Mouse (Mus musculus) CH12.LX (cell line): ENCODE data around the gene Plekhh3. TPM values are rescaled to one million over a fixed set of nuclear protein-coding genes. Genes with fewer than 3 reads are reported as not detected.

Experiments
- DNase-seq: peaks from one replicate; pipeline ENCODE4 v3.0.0-alpha.2; 2013; ENCODE audit errors: extremely low read depth
- H3K27ac ChIP-seq: 2 replicates; pipeline ENCODE4 v1.5.1; 2012; ENCODE audit warnings: low read depth, mild to moderate bottlenecking, control low read depth, moderate library complexity; ENCODE audit not compliant: insufficient read depth
- H3K27me3 ChIP-seq: replicated peaks from 2 replicates; pipeline ENCODE3; 2012; ENCODE audit warnings: inconsistent platforms
- H3K36me3 ChIP-seq, 2 experiments: replicated peaks in 1 of 2; 2 replicates each; pipeline versions ENCODE3 to v1.6.1; 2012; ENCODE audit warnings: inconsistent platforms in 1 of 2, low read length in 1 of 2, mild to moderate bottlenecking in 1 of 2, mixed read lengths in 1 of 2, moderate library complexity in 1 of 2; ENCODE audit not compliant: control insufficient read depth in 1 of 2, insufficient read depth in 1 of 2
- H3K4me1 ChIP-seq, 2 experiments: 2 replicates each; pipeline ENCODE4 v1.6.1; 2012; ENCODE audit warnings: inconsistent platforms in 1 of 2, moderate library complexity in 1 of 2; ENCODE audit not compliant: insufficient read depth in 2 of 2, control insufficient read depth in 1 of 2
- H3K4me2 ChIP-seq: 2 replicates; pipeline ENCODE4 v1.6.1; 2012; ENCODE audit warnings: low read depth, mild to moderate bottlenecking, control low read depth; ENCODE audit not compliant: poor library complexity, insufficient read depth, severe bottlenecking
- H3K4me3 ChIP-seq, 3 experiments: fragments of 150-350 bp in 1 of 3; sonication (generic) in 1 of 3; replicated peaks in 1 of 3; 2 replicates each; pipeline versions ENCODE3 to v1.5.1; 2011 to 2012; ENCODE audit warnings: low read depth in 2 of 3, low read length in 2 of 3, mild to moderate bottlenecking in 2 of 3, moderate library complexity in 2 of 3, control low read depth in 1 of 3, improper control_type of control experiment in 1 of 3, inconsistent platforms in 1 of 3, mixed read lengths in 1 of 3; ENCODE audit not compliant: poor library complexity in 1 of 3
- H3K79me2 ChIP-seq: replicated peaks from 2 replicates; pipeline ENCODE4 v1.6.1; 2012; ENCODE audit warnings: mild to moderate bottlenecking, moderate library complexity; ENCODE audit not compliant: control insufficient read depth, poor library complexity, insufficient read depth, severe bottlenecking; ENCODE audit errors: extremely low read depth
- H3K9ac ChIP-seq: 2 replicates; pipeline ENCODE4 v1.6.1; 2012; ENCODE audit warnings: low read depth, mild to moderate bottlenecking, control low read depth, moderate library complexity; ENCODE audit not compliant: insufficient read depth
- H3K9me3 ChIP-seq: replicated peaks from 2 replicates; pipeline ENCODE3; 2012; ENCODE audit warnings: low read length, inconsistent platforms, mixed read lengths
- BHLHE40 ChIP-seq: IDR thresholded peaks from 2 replicates; pipeline ENCODE4 v1.6.1; 2011; ENCODE audit warnings: mild to moderate bottlenecking, low read depth, low read length, improper control_type of control experiment
- CHD1 ChIP-seq: IDR thresholded peaks from 2 replicates; pipeline ENCODE4 v1.6.1; 2012; ENCODE audit warnings: low read depth, low read length, improper control_type of control experiment, inconsistent platforms
- CHD2 ChIP-seq: IDR thresholded peaks from 2 replicates; pipeline ENCODE4 v1.6.1; 2011; ENCODE audit warnings: low read length, improper control_type of control experiment
- CTCF ChIP-seq, 2 experiments: IDR thresholded peaks in 1 of 2; conservative IDR thresholded peaks in 1 of 2; 2 replicates each; pipeline ENCODE4 v1.5.1; 2011 to 2012; ENCODE audit warnings: low read depth in 2 of 2, low read length in 2 of 2, improper control_type of control experiment in 1 of 2, inconsistent platforms in 1 of 2, mild to moderate bottlenecking in 1 of 2, moderate library complexity in 1 of 2
- E2F4 ChIP-seq: IDR thresholded peaks from 2 replicates; pipeline ENCODE4 v1.6.1; 2011; ENCODE audit warnings: low read depth, low read length, improper control_type of control experiment; ENCODE audit not compliant: insufficient replicate concordance
- ELF1 ChIP-seq: IDR thresholded peaks from 2 replicates; pipeline ENCODE4 v1.6.1; 2014; ENCODE audit warnings: low read depth, mild to moderate bottlenecking, inconsistent platforms, low read length, improper control_type of control experiment
- EP300 ChIP-seq: IDR thresholded peaks from 2 replicates; pipeline ENCODE4 v1.6.1; 2011; ENCODE audit warnings: low read length, improper control_type of control experiment
- ETS1 ChIP-seq: conservative IDR thresholded peaks from 2 replicates; pipeline ENCODE4 v1.6.1; 2012; ENCODE audit warnings: low read depth, mild to moderate bottlenecking, inconsistent platforms, low read length, improper control_type of control experiment, moderate library complexity
- GABPA ChIP-seq: IDR thresholded peaks from 2 replicates; pipeline ENCODE4 v1.6.1; 2012; ENCODE audit warnings: low read depth, low read length, improper control_type of control experiment, inconsistent platforms; ENCODE audit not compliant: insufficient replicate concordance
- HCFC1 ChIP-seq: IDR thresholded peaks from 2 replicates; pipeline ENCODE4 v1.6.1; 2012; ENCODE audit warnings: low read depth, mild to moderate bottlenecking, inconsistent platforms, low read length, improper control_type of control experiment
- IRF4 ChIP-seq: IDR thresholded peaks from 2 replicates; pipeline ENCODE4 v1.6.1; 2014; ENCODE audit warnings: low read depth, mild to moderate bottlenecking, inconsistent platforms, low read length, improper control_type of control experiment
- JUN ChIP-seq: IDR thresholded peaks from 2 replicates; pipeline ENCODE4 v1.6.1; 2011; ENCODE audit warnings: low read depth, mild to moderate bottlenecking, low read length, improper control_type of control experiment, moderate library complexity; ENCODE audit not compliant: insufficient read depth
- JUND ChIP-seq: conservative IDR thresholded peaks from 2 replicates; pipeline ENCODE4 v1.6.1; 2011; ENCODE audit warnings: low read depth, low read length, improper control_type of control experiment
- KAT2A ChIP-seq: IDR thresholded peaks from 2 replicates; pipeline ENCODE4 v1.6.1; 2012; ENCODE audit warnings: low read length, improper control_type of control experiment, inconsistent platforms; ENCODE audit not compliant: insufficient replicate concordance
- MAFK ChIP-seq: IDR thresholded peaks from 2 replicates; pipeline ENCODE4 v1.6.1; 2011; ENCODE audit warnings: low read length, improper control_type of control experiment; ENCODE audit not compliant: insufficient replicate concordance
- MAX ChIP-seq: IDR thresholded peaks from 2 replicates; pipeline ENCODE4 v1.6.1; 2011; ENCODE audit warnings: low read length, improper control_type of control experiment
- MAZ ChIP-seq: IDR thresholded peaks from 2 replicates; pipeline ENCODE4 v1.6.1; 2012; ENCODE audit warnings: low read depth, mild to moderate bottlenecking, inconsistent platforms, low read length, improper control_type of control experiment, moderate library complexity
- MEF2A ChIP-seq: IDR thresholded peaks from 2 replicates; pipeline ENCODE4 v1.6.1; 2014; ENCODE audit warnings: low read depth, mild to moderate bottlenecking, inconsistent platforms, low read length, improper control_type of control experiment, borderline replicate concordance
- MXI1 ChIP-seq: IDR thresholded peaks from 2 replicates; pipeline ENCODE4 v1.6.1; 2011; ENCODE audit warnings: mild to moderate bottlenecking, low read depth, low read length, improper control_type of control experiment
- MYC ChIP-seq: IDR thresholded peaks from 2 replicates; pipeline ENCODE4 v1.6.1; 2011; ENCODE audit warnings: low read depth, mild to moderate bottlenecking, improper control_type of control experiment, low read length
- NELFE ChIP-seq: IDR thresholded peaks from 2 replicates; pipeline ENCODE4 v1.6.1; 2011; ENCODE audit warnings: low read depth, low read length, improper control_type of control experiment
- NRF1 ChIP-seq: IDR thresholded peaks from 2 replicates; pipeline ENCODE4 v1.6.1; 2014; ENCODE audit warnings: low read depth, mild to moderate bottlenecking, inconsistent platforms, low read length, improper control_type of control experiment, moderate library complexity
- PAX5 ChIP-seq: IDR thresholded peaks from 2 replicates; pipeline ENCODE4 v1.6.1; 2012; ENCODE audit warnings: low read length, inconsistent platforms, mixed read lengths
- POLR2A ChIP-seq: IDR thresholded peaks from 2 replicates; pipeline ENCODE4 v1.6.1; 2011; ENCODE audit warnings: low read depth, mild to moderate bottlenecking, improper control_type of control experiment, low read length
- POLR2AphosphoS2 ChIP-seq: IDR thresholded peaks from 2 replicates; pipeline ENCODE4 v1.6.1; 2011; ENCODE audit warnings: low read depth, low read length, improper control_type of control experiment
- RAD21 ChIP-seq: IDR thresholded peaks from 2 replicates; pipeline ENCODE4 v1.6.1; 2011; ENCODE audit warnings: low read depth, mild to moderate bottlenecking, low read length, improper control_type of control experiment, moderate library complexity
- RCOR1 ChIP-seq: conservative IDR thresholded peaks from 2 replicates; pipeline ENCODE4 v1.6.1; 2012; ENCODE audit warnings: low read depth, mild to moderate bottlenecking, inconsistent platforms, low read length, improper control_type of control experiment
- SIN3A ChIP-seq: IDR thresholded peaks from 2 replicates; pipeline ENCODE4 v1.6.1; 2012; ENCODE audit warnings: low read length, improper control_type of control experiment, inconsistent platforms
- SMC3 ChIP-seq: IDR thresholded peaks from 2 replicates; pipeline ENCODE4 v1.6.1; 2011; ENCODE audit warnings: low read depth, low read length, improper control_type of control experiment
- TBP ChIP-seq: conservative IDR thresholded peaks from 2 replicates; pipeline ENCODE4 v1.6.1; 2011; ENCODE audit warnings: low read depth, low read length, improper control_type of control experiment
- TCF12 ChIP-seq: IDR thresholded peaks from 2 replicates; pipeline ENCODE4 v1.6.1; 2014; ENCODE audit warnings: low read depth, mild to moderate bottlenecking, inconsistent platforms, low read length, improper control_type of control experiment
- UBTF ChIP-seq: IDR thresholded peaks from 2 replicates; pipeline ENCODE4 v1.6.1; 2012; ENCODE audit warnings: low read depth, mild to moderate bottlenecking, inconsistent platforms, low read length, improper control_type of control experiment, moderate library complexity
- USF1 ChIP-seq: IDR thresholded peaks from 2 replicates; pipeline ENCODE4 v1.6.1; 2014; ENCODE audit warnings: low read depth, mild to moderate bottlenecking, inconsistent platforms, low read length, improper control_type of control experiment
- USF2 ChIP-seq: conservative IDR thresholded peaks from 2 replicates; pipeline ENCODE4 v1.6.1; 2011; ENCODE audit warnings: low read depth, low read length, improper control_type of control experiment
- ZC3H11A ChIP-seq: IDR thresholded peaks from 2 replicates; pipeline ENCODE4 v1.6.1; 2012; ENCODE audit warnings: low read depth, mild to moderate bottlenecking, inconsistent platforms, low read length, improper control_type of control experiment
- ZKSCAN1 ChIP-seq: IDR thresholded peaks from 2 replicates; pipeline ENCODE4 v1.6.1; 2012; ENCODE audit warnings: low read depth, inconsistent platforms, low read length, improper control_type of control experiment, borderline replicate concordance
- ZMIZ1 ChIP-seq: IDR thresholded peaks from 2 replicates; pipeline ENCODE4 v1.6.1; 2012; ENCODE audit warnings: low read depth, mild to moderate bottlenecking, inconsistent platforms, low read length, improper control_type of control experiment
- ZNF384 ChIP-seq: IDR thresholded peaks from 2 replicates; pipeline ENCODE4 v1.6.1; 2012; ENCODE audit warnings: low read depth, low read length, improper control_type of control experiment, inconsistent platforms
- dilution Hi-C: fragments of 300-500 bp; cut with MboI; formaldehyde crosslinking; loops from 2 replicates; pipeline ENCODE4 v1.14.3; 2020; ENCODE audit warnings: low sequenced_read_pairs; ENCODE audit not compliant: extremely low pct_unique_long_range_greater_than_20kb, extremely low pct_ligation_motif_present
- in situ Hi-C: fragments of 300-500 bp; cut with MboI; formaldehyde crosslinking; loops from 3 replicates; pipeline ENCODE4 v1.14.3; 2019; ENCODE audit warnings: low sequenced_read_pairs, low pct_ligation_motif_present, low pct_unique_long_range_greater_than_20kb, mixed read lengths
- polyA plus RNA-seq: library from polyadenylated mRNA; unstranded; fragments of >175 nt; gene quantifications from 2 replicates; pipeline ENCODE4 v1.2.1, GENCODE M21; 2012; ENCODE audit warnings: low read depth; ENCODE audit not compliant: insufficient read length
- total RNA-seq, 2 experiments: library from RNA; depleted of rRNA; stranded (reverse); fragments of 300-350 nt in 1 of 2; fragments of >200 nt in 1 of 2; gene quantifications; 2 replicates each; pipeline ENCODE4 v1.2.3; 2012 to 2014

Gene Plekhh3
- total and polyA plus RNA-seq, 3 experiments: 2.9 to 20.3 (median 5.0) TPM

DNA sequence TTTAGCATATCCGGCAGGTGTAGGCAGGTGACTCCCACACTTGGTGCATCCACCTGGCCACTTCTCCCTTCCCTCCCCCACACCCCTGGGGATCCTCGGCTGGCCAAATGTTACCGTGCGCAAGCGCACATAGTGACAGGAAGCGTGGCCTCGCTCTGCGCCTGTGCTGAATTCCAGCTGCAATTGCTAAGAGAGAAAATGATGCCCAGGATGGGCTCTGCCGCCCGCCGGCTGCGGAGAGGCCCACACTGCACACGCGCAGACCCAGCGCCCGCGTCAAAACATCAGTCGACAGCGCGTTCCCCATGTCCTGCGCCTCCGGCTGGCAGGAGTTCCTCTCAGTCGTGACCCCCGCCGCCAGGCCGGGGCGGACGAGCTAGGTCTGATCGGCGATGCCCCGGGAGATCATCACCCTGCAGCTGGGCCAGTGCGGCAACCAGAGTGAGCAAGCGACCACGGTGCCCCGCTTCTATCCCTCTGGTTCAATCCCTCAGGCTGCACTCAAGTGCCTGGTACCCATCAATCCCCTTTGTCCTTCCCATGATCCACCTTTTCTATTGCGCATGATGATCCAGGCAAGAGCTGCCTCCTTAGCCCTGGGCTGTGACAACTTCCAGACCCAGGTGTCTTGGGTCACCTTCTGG lies 15.3 kb downstream of the Plekhh3 start, which contains the start of gene Tubg2:
Gene Tubg2, plus strand, starts transcription at position 180 of the 644 bp plus-strand sequence.
- Histone ChIP-seq H3K27me3 (no peaks in the 10 kb centered on the region), H3K4me3 (peak within 1 kb of the TSS; percentile 45 to 72 (median 62)), H3K4me2 (peak within 1 kb of the TSS; percentile 58), H3K9me3 (no peaks in the 10 kb centered on the region), H3K79me2 (no peaks in the 10 kb centered on the region), H3K4me1 (peaks cover 9 to 27% of the 10 kb centered on the region in 2 experiments), H3K36me3 (peaks cover 9 to 28% of the 10 kb centered on the region in 2 experiments), H3K9ac (peak within 1 kb of the TSS; percentile 65), H3K27ac (peak within 1 kb of the TSS; percentile 59)
- TF ChIP-seq ELF1 (peak; percentile 86), IRF4 (peak; percentile 76; the same call in 1 of the 2 replicates), EP300 (peak; percentile 67), SIN3A (peak; percentile 88), JUND (0 out of 2 replicates have a peak, but pooled peaks have one; percentile 22), KAT2A (peak; percentile 67; the same call in 1 of the 2 replicates), MAZ (0 out of 2 replicates have a peak, but pooled peaks have one; percentile 44), ETS1 (peak; percentile 85), GABPA (no peak), E2F4 (0 out of 2 replicates have a peak, but pooled peaks have one; percentile 27), ZNF384 (no peak; the same call in 1 of the 2 replicates), PAX5 (no peak), BHLHE40 (peak; percentile 94), MXI1 (peak; percentile 74; the same call in 1 of the 2 replicates), TCF12 (peak; percentile 98), MAX (peak; percentile 89), ZC3H11A (no peak), MEF2A (peak; percentile 79; the same call in 1 of the 2 replicates), USF2 (no peak), TBP (0 out of 2 replicates have a peak, but pooled peaks have one; percentile 68), ZKSCAN1 (peak; percentile 16; the same call in 1 of the 2 replicates), POLR2AphosphoS2 (no peak), CTCF (conservative IDR thresholded peaks at IDR 0.05 in 1 of 2, IDR thresholded peaks at IDR 0.05 in 1 of 2; ENCODE audit: low read depth in 2 of 2, low read length in 2 of 2) (peak in 1 of 2 experiments; percentile 20; a peak in 2 of 4 replicates), POLR2A (peak; percentile 87), RAD21 (no peak; the same call in 1 of the 2 replicates), USF1 (no peak; the same call in 1 of the 2 replicates), CHD1 (no peak), HCFC1 (peak; percentile 66), MAFK (no peak), SMC3 (0 out of 2 replicates have a peak, but pooled peaks have one; percentile 23), ZMIZ1 (peak; percentile 82), MYC (peak; percentile 84; the same call in 1 of the 2 replicates), NRF1 (peak; percentile 97), UBTF (peak; percentile 71), NELFE (peak; percentile 88), CHD2 (peak; percentile 91), RCOR1 (peak; percentile 90; the same call in 1 of the 2 replicates), JUN (no peak)
- dilution Hi-C loops (no loop called here), in situ Hi-C loops (no loop called here)
- peak; percentile 94 for DNase-seq
